Mouse (Mus musculus): ENCODE measurements at regions not wholly inside any gene's neighbourhood (a gene's known extent, or its start where the extent isn't known, plus 50 kb on each side); places are given as distances from the start of the nearest gene placed in this dataset.

DNA sequence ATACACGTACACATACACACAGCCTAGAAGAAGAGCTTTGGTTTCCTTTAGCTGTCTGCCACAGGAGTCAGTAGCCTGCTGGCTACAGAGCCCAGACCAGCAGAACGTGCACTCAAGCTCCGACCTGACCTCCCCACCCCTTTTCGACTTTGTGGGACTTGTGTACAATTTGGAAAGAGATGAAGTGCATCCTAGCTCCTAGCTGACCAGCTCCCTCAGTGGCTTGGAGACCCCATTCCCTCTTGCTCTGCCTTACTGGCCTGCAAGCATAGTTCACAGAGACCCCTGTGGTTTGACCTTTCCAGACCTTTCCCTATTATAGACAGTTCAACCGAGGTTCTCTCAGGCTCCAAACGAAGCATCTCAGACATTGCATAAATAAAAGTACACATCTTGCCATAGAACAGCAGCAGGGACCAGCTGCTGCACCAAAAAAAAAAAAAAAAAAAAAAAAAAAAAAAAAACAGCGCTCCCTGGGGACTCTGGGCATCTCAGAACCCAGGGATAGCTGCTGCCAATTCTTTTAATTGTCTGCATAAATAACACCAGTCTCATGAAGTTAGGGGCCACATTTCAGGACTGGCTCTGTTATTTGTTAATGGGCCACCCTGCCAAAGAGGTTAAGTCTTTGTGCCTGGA, 188.2 kb upstream of the Ankrd55 start:
- Histone ChIP-seq H3K27ac (ENCODE audit: insufficient read depth, low read depth, low read length) (no peak overlapping the region), H3K4me1 (ENCODE audit: control insufficient read depth, insufficient read depth, insufficient read length, low read length) (0 out of 2 replicates have a peak, but pooled peaks cover 4% of the 10 kb centered on the region), H3K27me3 (ENCODE audit: control insufficient read depth, insufficient read depth, low read length) (no peaks in the 10 kb centered on the region), H3K4me3 (ENCODE audit: low read depth, low read length) (peak overlapping the region; percentile 61; the same call in 1 of the 2 replicates), H3K36me3 (ENCODE audit: control insufficient read depth, insufficient read depth, low read length) (no peaks in the 10 kb centered on the region)
- TF ChIP-seq POLR2A (IDR thresholded peaks at IDR 0.05; ENCODE audit: low read depth, low read length) (no peak), CTCF (IDR thresholded peaks at IDR 0.05; ENCODE audit: extremely low read depth, insufficient read length, insufficient replicate concordance, low read depth, low read length) (no peak)
- 50% methylated on average over 7 of the region's 7 CpGs for WGBS

DNA sequence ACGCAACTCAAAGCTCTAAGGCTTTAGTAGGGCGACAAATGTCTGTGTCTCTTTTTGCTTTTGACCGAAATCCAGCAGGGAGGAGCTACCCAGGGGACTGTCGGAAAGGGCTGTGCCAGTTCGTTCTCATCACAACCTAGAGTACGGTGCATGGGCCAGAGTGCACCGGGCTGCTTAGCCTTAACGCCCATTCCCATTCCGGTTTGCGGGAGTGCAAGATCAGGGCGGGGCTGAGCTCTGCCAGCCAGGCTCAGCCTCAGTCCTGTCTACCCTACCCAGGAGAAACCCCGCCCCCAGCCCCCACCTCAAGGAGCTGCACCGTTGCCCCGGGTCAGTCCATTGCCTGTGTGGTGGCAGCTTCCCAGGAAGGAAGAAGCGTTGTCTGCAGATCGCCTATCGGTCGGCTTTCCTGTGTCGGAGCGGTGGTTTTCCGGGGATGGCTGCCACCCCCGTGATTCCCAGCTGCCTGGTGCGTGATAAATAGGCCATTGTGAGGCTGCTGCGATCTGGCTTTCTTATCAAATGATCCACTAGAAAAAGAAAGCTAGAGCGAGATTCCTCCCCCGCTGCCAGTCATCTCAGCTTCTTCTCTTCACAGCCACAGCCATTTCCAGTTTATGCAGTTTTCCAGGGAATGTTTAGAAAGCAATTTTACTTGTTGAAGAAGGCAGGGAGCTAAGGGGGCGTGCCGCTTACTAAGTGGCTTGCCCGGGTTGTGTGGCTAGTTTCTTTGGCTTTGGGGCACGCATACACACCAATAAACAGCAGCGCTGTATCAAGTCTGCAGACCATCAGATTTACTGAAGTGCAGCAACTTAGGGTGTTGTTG, 187.4 kb upstream of the Ankrd55 start:
- Histone ChIP-seq H3K4me3 (ENCODE audit: low read depth, low read length) (peak overlapping the region; percentile 61), H3K27me3 (ENCODE audit: control insufficient read depth, insufficient read depth, low read length) (no peaks in the 10 kb centered on the region), H3K27ac (ENCODE audit: insufficient read depth, low read depth, low read length) (0 out of 2 replicates have a peak overlapping the region, but pooled peaks have one; percentile 9), H3K36me3 (ENCODE audit: control insufficient read depth, insufficient read depth, low read length) (no peaks in the 10 kb centered on the region), H3K4me1 (ENCODE audit: control insufficient read depth, insufficient read depth, insufficient read length, low read length) (0 out of 2 replicates have a peak, but pooled peaks cover 4% of the 10 kb centered on the region)
- 3% methylated on average over 31 of the region's 31 CpGs for WGBS
- TF ChIP-seq POLR2A (IDR thresholded peaks at IDR 0.05; ENCODE audit: low read depth, low read length), result no peak
- TF ChIP-seq CTCF (IDR thresholded peaks at IDR 0.05; ENCODE audit: extremely low read depth, insufficient read length, insufficient replicate concordance, low read depth, low read length), result no peak

DNA sequence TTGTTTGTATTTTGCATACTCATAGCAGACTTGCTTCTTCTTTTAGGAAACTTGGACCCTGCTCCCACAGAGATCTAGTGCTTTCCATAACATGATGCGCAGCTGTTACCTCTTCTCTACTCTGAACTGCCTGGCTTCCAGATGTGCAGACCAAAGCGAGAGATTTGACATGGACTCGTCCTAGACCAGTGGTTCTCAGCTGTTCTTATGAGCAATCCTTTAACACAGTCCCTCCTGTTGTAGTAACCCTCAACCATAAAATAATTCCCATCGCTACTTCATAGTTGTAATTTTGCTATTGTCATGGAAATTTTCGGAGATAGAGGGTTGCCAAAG, 186.9 kb upstream of the Ankrd55 start:
- Histone ChIP-seq H3K36me3 (ENCODE audit: control insufficient read depth, insufficient read depth, low read length) (no peaks in the 10 kb centered on the region), H3K27ac (ENCODE audit: insufficient read depth, low read depth, low read length) (no peak overlapping the region), H3K4me1 (ENCODE audit: control insufficient read depth, insufficient read depth, insufficient read length, low read length) (0 out of 2 replicates have a peak, but pooled peaks cover 4% of the 10 kb centered on the region), H3K27me3 (ENCODE audit: control insufficient read depth, insufficient read depth, low read length) (no peaks in the 10 kb centered on the region), H3K4me3 (ENCODE audit: low read depth, low read length) (no peak overlapping the region)
- WGBS, result 58% methylated on average over 5 of the region's 5 CpGs
- no peak for TF ChIP-seq CTCF (IDR thresholded peaks at IDR 0.05; ENCODE audit: extremely low read depth, insufficient read length, insufficient replicate concordance, low read depth, low read length)
- TF ChIP-seq POLR2A (IDR thresholded peaks at IDR 0.05; ENCODE audit: low read depth, low read length), result no peak

DNA sequence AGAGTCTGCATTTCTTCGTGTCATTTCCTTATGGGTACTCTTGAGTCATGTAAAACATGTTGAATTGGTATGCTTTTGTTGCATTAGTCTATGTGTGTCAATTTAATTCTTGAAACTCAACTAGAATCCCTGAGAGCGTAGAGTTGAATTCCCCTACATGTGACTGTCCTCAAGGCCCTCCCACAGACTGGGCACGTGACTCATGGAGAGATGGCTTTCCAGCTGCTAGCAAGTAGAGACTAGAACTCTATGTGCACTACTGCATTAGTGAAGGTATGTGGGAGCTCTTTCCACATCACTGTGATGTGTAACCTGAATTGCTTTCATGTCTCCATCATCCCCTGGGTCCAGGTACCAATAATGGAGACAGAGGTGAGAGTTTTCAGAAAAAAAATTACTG, 182.3 kb upstream of the Ankrd55 start:
- 88% methylated on average over 3 of the region's 3 CpGs for WGBS
- TF ChIP-seq POLR2A (IDR thresholded peaks at IDR 0.05; ENCODE audit: low read depth, low read length), result no peak
- TF ChIP-seq CTCF (IDR thresholded peaks at IDR 0.05; ENCODE audit: extremely low read depth, insufficient read length, insufficient replicate concordance, low read depth, low read length), result no peak
- no peaks in the 10 kb centered on the region for H3K27me3 ChIP-seq (ENCODE audit: control insufficient read depth, insufficient read depth, low read length)
- no peaks in the 10 kb centered on the region for H3K36me3 ChIP-seq (ENCODE audit: control insufficient read depth, insufficient read depth, low read length)
- H3K4me1 ChIP-seq (ENCODE audit: control insufficient read depth, insufficient read depth, insufficient read length, low read length), result peaks cover 13% of the 10 kb centered on the region; the same call in 1 of the 2 replicates
- H3K4me3 ChIP-seq (ENCODE audit: low read depth, low read length), result no peak overlapping the region
- H3K27ac ChIP-seq (ENCODE audit: insufficient read depth, low read depth, low read length), result no peak overlapping the region

DNA sequence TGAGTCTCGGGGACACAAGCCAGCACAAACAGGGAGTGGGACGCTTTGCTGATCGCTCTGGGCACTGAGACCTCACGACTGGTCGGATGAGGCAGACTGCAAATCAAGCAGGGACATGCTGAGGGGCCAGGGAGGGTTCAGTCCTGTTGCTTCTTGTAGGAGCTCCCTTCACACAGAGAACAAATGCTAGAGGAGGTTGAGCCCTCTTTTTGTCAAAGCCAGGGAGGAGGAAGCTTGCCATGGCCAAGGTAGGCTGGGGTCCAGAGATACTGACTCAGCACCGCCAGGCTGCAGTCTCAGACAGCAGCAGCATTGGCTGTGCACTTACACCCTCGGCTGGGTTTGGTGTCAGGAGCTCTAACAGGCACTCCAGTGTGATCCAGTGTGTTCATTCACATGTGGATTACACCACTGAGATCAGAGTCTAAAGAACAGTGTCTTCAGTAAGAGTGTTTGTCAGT, 173.5 kb upstream of the Ankrd55 start:
- peaks cover 6% of the 10 kb centered on the region; the same call in 1 of the 2 replicates for H3K4me1 ChIP-seq (ENCODE audit: control insufficient read depth, insufficient read depth, insufficient read length, low read length)
- WGBS, result 90% methylated on average over 7 of the region's 7 CpGs
- no peak overlapping the region for H3K27ac ChIP-seq (ENCODE audit: insufficient read depth, low read depth, low read length)
- H3K4me3 ChIP-seq (ENCODE audit: low read depth, low read length), result no peak overlapping the region
- H3K27me3 ChIP-seq (ENCODE audit: control insufficient read depth, insufficient read depth, low read length), result no peaks in the 10 kb centered on the region
- no peak for TF ChIP-seq CTCF (IDR thresholded peaks at IDR 0.05; ENCODE audit: extremely low read depth, insufficient read length, insufficient replicate concordance, low read depth, low read length)
- TF ChIP-seq POLR2A (IDR thresholded peaks at IDR 0.05; ENCODE audit: low read depth, low read length), result no peak
- H3K36me3 ChIP-seq (ENCODE audit: control insufficient read depth, insufficient read depth, low read length), result no peaks in the 10 kb centered on the region

DNA sequence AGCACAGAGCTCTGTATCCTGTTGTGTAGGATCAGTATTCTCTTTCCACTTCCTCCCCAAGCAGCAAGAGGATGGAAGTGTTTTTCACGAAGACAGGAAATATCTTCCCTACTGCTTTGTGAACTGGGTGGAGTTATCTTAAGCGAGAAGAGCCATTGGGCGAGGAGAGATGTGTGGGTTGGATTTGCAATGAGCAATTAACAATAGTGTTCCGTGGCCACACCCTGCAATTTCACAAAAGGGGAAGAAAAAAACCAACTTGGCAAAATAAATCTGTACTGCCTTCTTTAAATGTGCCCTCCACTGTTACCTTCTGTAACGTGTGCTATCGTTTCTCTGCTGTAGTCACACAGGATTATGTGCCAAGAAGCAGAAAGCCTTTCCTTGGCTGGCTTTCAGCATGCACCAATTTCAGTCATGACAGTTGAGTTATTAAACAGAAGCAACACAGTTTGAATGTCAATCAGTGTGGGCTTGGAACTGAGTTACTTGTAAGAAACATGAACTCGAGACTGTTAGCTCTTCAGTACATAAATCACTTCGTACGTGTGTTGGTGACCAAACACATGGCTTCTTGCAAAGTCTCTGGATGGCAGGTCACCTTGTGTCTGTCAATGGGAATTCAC, 172.0 kb upstream of the Ankrd55 start:
- no peak overlapping the region for H3K4me3 ChIP-seq (ENCODE audit: low read depth, low read length)
- H3K36me3 ChIP-seq (ENCODE audit: control insufficient read depth, insufficient read depth, low read length), result no peaks in the 10 kb centered on the region
- H3K27me3 ChIP-seq (ENCODE audit: control insufficient read depth, insufficient read depth, low read length), result no peaks in the 10 kb centered on the region
- WGBS, result 35% methylated on average over 9 of the region's 9 CpGs
- no peaks in the 10 kb centered on the region for H3K4me1 ChIP-seq (ENCODE audit: control insufficient read depth, insufficient read depth, insufficient read length, low read length)
- H3K27ac ChIP-seq (ENCODE audit: insufficient read depth, low read depth, low read length), result no peak overlapping the region
- TF ChIP-seq CTCF (IDR thresholded peaks at IDR 0.05; ENCODE audit: extremely low read depth, insufficient read length, insufficient replicate concordance, low read depth, low read length) (no peak), POLR2A (IDR thresholded peaks at IDR 0.05; ENCODE audit: low read depth, low read length) (no peak)

DNA sequence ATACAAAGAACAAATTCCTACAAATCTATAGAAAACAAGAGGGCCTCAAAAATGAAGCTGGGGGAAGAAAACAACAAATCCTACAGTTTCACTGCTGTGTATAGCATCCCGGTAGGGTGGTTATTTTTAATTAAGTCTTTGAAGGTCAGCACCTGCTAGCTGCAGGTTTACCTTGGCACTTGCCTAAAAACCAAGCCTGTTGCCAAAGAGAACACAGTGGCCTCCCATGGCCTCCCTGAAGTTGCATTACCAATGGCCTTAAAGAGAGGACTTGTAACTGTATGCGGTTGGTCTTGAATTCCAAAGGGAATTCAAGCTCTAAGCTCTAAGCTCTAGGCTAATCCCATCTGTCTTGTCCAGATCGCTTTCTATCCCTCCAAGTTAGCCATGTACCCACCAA, 169.7 kb upstream of the Ankrd55 start:
- Histone ChIP-seq H3K4me1 (ENCODE audit: control insufficient read depth, insufficient read depth, insufficient read length, low read length) (no peaks in the 10 kb centered on the region), H3K36me3 (ENCODE audit: control insufficient read depth, insufficient read depth, low read length) (no peaks in the 10 kb centered on the region), H3K4me3 (ENCODE audit: low read depth, low read length) (no peak overlapping the region), H3K27ac (ENCODE audit: insufficient read depth, low read depth, low read length) (no peak overlapping the region), H3K27me3 (ENCODE audit: control insufficient read depth, insufficient read depth, low read length) (no peaks in the 10 kb centered on the region)
- TF ChIP-seq POLR2A (IDR thresholded peaks at IDR 0.05; ENCODE audit: low read depth, low read length), result no peak
- TF ChIP-seq CTCF (IDR thresholded peaks at IDR 0.05; ENCODE audit: extremely low read depth, insufficient read length, insufficient replicate concordance, low read depth, low read length), result no peak
- 95% methylated on average over 3 of the region's 3 CpGs for WGBS

All from small intestine, adult 2 months (tissue).